Mouse (Mus musculus) forebrain, embryonic 13.5 days (tissue): ENCODE results near the gene Nipsnap3b. TPM values are rescaled to one million over a fixed set of nuclear protein-coding genes. Genes with fewer than 3 reads are reported as not detected.

Experiments
- ATAC-seq: fragments of 200-750 bp; cut with Nextera tagmentation; 2 replicates; pipeline ENCODE4 v1.8.0; 2017
- H3K27ac ChIP-seq: fragments of 300-500 bp; sonication (generic); 2 replicates; pipeline ENCODE4 v1.5.1; 2015; ENCODE audit warnings: inconsistent platforms, mild to moderate bottlenecking, moderate library complexity
- H3K27me3 ChIP-seq: fragments of 300-500 bp; sonication (generic); 2 replicates; pipeline ENCODE4 v1.6.1; 2015; ENCODE audit warnings: mild to moderate bottlenecking, inconsistent platforms
- H3K36me3 ChIP-seq: fragments of 300-500 bp; sonication (generic); 2 replicates; pipeline ENCODE4 v1.6.1; 2015; ENCODE audit warnings: mild to moderate bottlenecking, inconsistent platforms; ENCODE audit not compliant: poor library complexity, severe bottlenecking
- H3K4me1 ChIP-seq: fragments of 300-500 bp; sonication (generic); 2 replicates; pipeline ENCODE4 v1.6.1; 2015; ENCODE audit warnings: inconsistent platforms
- H3K4me2 ChIP-seq: fragments of 300-500 bp; sonication (generic); 2 replicates; pipeline ENCODE4 v1.6.1; 2015; ENCODE audit warnings: inconsistent platforms, mild to moderate bottlenecking, moderate library complexity
- H3K4me3 ChIP-seq: fragments of 300-500 bp; sonication (generic); 2 replicates; pipeline ENCODE4 v1.5.1; 2015; ENCODE audit warnings: mild to moderate bottlenecking, inconsistent platforms
- H3K9ac ChIP-seq: fragments of 300-500 bp; sonication (generic); 2 replicates; pipeline ENCODE4 v1.6.1; 2015; ENCODE audit warnings: mild to moderate bottlenecking, inconsistent platforms
- H3K9me3 ChIP-seq: fragments of 300-500 bp; sonication (generic); replicated peaks from 2 replicates; pipeline ENCODE4 v1.6.1; 2016; ENCODE audit warnings: inconsistent platforms
- WGBS: fragments of 180-500 bp; shearing (Covaris S2); methylation state at CpG from one replicate; pipeline ENCODE4 v1.1.7; 2015; 5-methylcytosine and 5-hydroxymethylcytosine counted together
- polyA plus RNA-seq: library from polyadenylated mRNA; unstranded; fragments of >200 nt; fragmentation: Nextera tagmentation; extraction: Ambion mirVana; gene quantifications from 2 replicates; pipeline ENCODE4 v1.2.1, GENCODE M21; 2015

Gene Nipsnap3b
- 131 and 134 TPM in 2 replicates for polyA plus RNA-seq

- WGBS: under 1% methylated on average over 62 of the region's 63 CpGs
- Histone ChIP-seq H3K9ac (peak within 1 kb of the TSS; percentile 72), H3K4me1 (no peaks in the 10 kb centered on the region), H3K4me2 (peak within 1 kb of the TSS; percentile 64), H3K27me3 (no peaks in the 10 kb centered on the region), H3K36me3 (peaks cover 23% of the 10 kb centered on the region), H3K27ac (peak within 1 kb of the TSS; percentile 78), H3K4me3 (peak within 1 kb of the TSS; percentile 73), H3K9me3 (peaks cover 9% of the 10 kb centered on the region)
- peak; percentile 96 for ATAC-seq
These were observed at the start of gene Nipsnap3b for GRCm38 (mm10) chr4:53011732-53012361. Gene Nipsnap3b, plus strand, starts transcription at chr4:53011880.

GRCm38 (mm10) chr4:52964247-52964646 lies 47.4 kb upstream of the Nipsnap3b start, which contains the start of gene Olfr270:
Gene Olfr270, plus strand, starts transcription at chr4:52964547.
- no peaks in the 10 kb centered on the region for H3K36me3 ChIP-seq
- H3K9me3 ChIP-seq: no peaks in the 10 kb centered on the region
- no peaks in the 10 kb centered on the region for H3K4me1 ChIP-seq
- ATAC-seq: no peak
- H3K9ac ChIP-seq: no peak within 1 kb of the TSS
- H3K27me3 ChIP-seq: no peaks in the 10 kb centered on the region
- H3K4me2 ChIP-seq: no peak within 1 kb of the TSS
- no peak within 1 kb of the TSS for H3K27ac ChIP-seq
- no peak within 1 kb of the TSS for H3K4me3 ChIP-seq

- Histone ChIP-seq H3K9ac (no peak overlapping the region), H3K27ac (no peak overlapping the region), H3K27me3 (no peaks in the 10 kb centered on the region), H3K4me3 (no peak overlapping the region), H3K9me3 (no peaks in the 10 kb centered on the region), H3K4me2 (no peak overlapping the region), H3K4me1 (no peaks in the 10 kb centered on the region), H3K36me3 (no peaks in the 10 kb centered on the region)
- WGBS: 82% methylated on average over 2 of the region's 2 CpGs
- peak; percentile 77; the same call in 1 of the 2 replicates for ATAC-seq
These were observed 26.5 kb upstream of the Nipsnap3b start for GRCm38 (mm10) chr4:52985216-52985615.

- Histone ChIP-seq H3K27ac (no peak overlapping the region), H3K36me3 (no peaks in the 10 kb centered on the region), H3K4me3 (no peak overlapping the region), H3K27me3 (no peaks in the 10 kb centered on the region), H3K4me2 (no peak overlapping the region), H3K9ac (no peak overlapping the region), H3K9me3 (no peaks in the 10 kb centered on the region), H3K4me1 (no peaks in the 10 kb centered on the region)
- WGBS: 88% methylated on average over 2 of the region's 2 CpGs
- ATAC-seq: no peak
These were observed 25.4 kb upstream of the Nipsnap3b start for GRCm38 (mm10) chr4:52986266-52986665.

GRCm38 (mm10) chr4:52989248-52989647 lies 22.4 kb upstream of the Nipsnap3b start, which contains the start of gene Nipsnap3a:
Gene Nipsnap3a, plus strand, starts transcription at chr4:52989272.
- no peaks in the 10 kb centered on the region for H3K9me3 ChIP-seq
- WGBS: 24% methylated on average over 12 of the region's 12 CpGs

GRCm38 (mm10) chr4:52999449-52999848 lies 12.2 kb upstream of the Nipsnap3b start:
- WGBS: 94% methylated on average over 6 of the region's 6 CpGs
- no peaks in the 10 kb centered on the region for H3K4me1 ChIP-seq
- H3K27ac ChIP-seq: no peak overlapping the region
- H3K9ac ChIP-seq: no peak overlapping the region
- no peak for ATAC-seq
- no peaks in the 10 kb centered on the region for H3K36me3 ChIP-seq
- H3K4me2 ChIP-seq: no peak overlapping the region
- H3K27me3 ChIP-seq: no peaks in the 10 kb centered on the region
- H3K9me3 ChIP-seq: no peaks in the 10 kb centered on the region
- no peak overlapping the region for H3K4me3 ChIP-seq

More at GRCm38 (mm10) chr4:52989248-52989647, 22.4 kb upstream of the Nipsnap3b start, which contains the start of gene Nipsnap3a:
- H3K27ac ChIP-seq: no peak within 1 kb of the TSS
- H3K27me3 ChIP-seq: no peaks in the 10 kb centered on the region
- H3K4me2 ChIP-seq: peak within 1 kb of the TSS; percentile 47
- H3K9ac ChIP-seq: peak within 1 kb of the TSS; percentile 26; the same call in 1 of the 2 replicates
- ATAC-seq: peak; percentile 57; the same call in 1 of the 2 replicates
- no peaks in the 10 kb centered on the region for H3K36me3 ChIP-seq
- H3K4me1 ChIP-seq: no peaks in the 10 kb centered on the region
- peak within 1 kb of the TSS; percentile 21 for H3K4me3 ChIP-seq

GRCm38 (mm10) chr4:53000154-53000553 lies 11.5 kb upstream of the Nipsnap3b start:
- H3K27me3 ChIP-seq: no peaks in the 10 kb centered on the region
- H3K4me3 ChIP-seq: no peak overlapping the region
- WGBS: 86% methylated on average over 8 of the region's 8 CpGs
- H3K4me1 ChIP-seq: no peaks in the 10 kb centered on the region
- no peaks in the 10 kb centered on the region for H3K36me3 ChIP-seq
- no peak for ATAC-seq
- no peak overlapping the region for H3K4me2 ChIP-seq
- H3K27ac ChIP-seq: no peak overlapping the region
- no peaks in the 10 kb centered on the region for H3K9me3 ChIP-seq
- H3K9ac ChIP-seq: no peak overlapping the region

GRCm38 (mm10) chr4:53009183-53009582 lies 2.5 kb upstream of the Nipsnap3b start:
- H3K4me1 ChIP-seq: no peaks in the 10 kb centered on the region
- no peaks in the 10 kb centered on the region for H3K9me3 ChIP-seq
- H3K27ac ChIP-seq: no peak overlapping the region
- H3K9ac ChIP-seq: no peak overlapping the region
- no peak for ATAC-seq
- 77% methylated on average over 4 of the region's 4 CpGs for WGBS
- H3K36me3 ChIP-seq: 0 out of 2 replicates have a peak, but pooled peaks cover 2% of the 10 kb centered on the region
- no peak overlapping the region for H3K4me3 ChIP-seq
- no peaks in the 10 kb centered on the region for H3K27me3 ChIP-seq
- no peak overlapping the region for H3K4me2 ChIP-seq

GRCm38 (mm10) chr4:53009871-53010270 lies 1.8 kb upstream of the Nipsnap3b start:
- Histone ChIP-seq H3K9ac (no peak overlapping the region), H3K4me1 (no peaks in the 10 kb centered on the region)

GRCm38 (mm10) chr4:53014421-53014820 lies 2.7 kb downstream of the Nipsnap3b start:
- 93% methylated on average over 7 of the region's 7 CpGs for WGBS
- no peak overlapping the region for H3K9ac ChIP-seq

More at GRCm38 (mm10) chr4:53009871-53010270, 1.8 kb upstream of the Nipsnap3b start:
- ATAC-seq: no peak
- H3K27ac ChIP-seq: no peak overlapping the region
- H3K4me2 ChIP-seq: no peak overlapping the region
- peaks cover 7% of the 10 kb centered on the region for H3K36me3 ChIP-seq
- H3K9me3 ChIP-seq: no peaks in the 10 kb centered on the region
- H3K27me3 ChIP-seq: no peaks in the 10 kb centered on the region
- H3K4me3 ChIP-seq: no peak overlapping the region
- 95% methylated on average over 4 of the region's 4 CpGs for WGBS

GRCm38 (mm10) chr4:53015024-53015423 lies 3.3 kb downstream of the Nipsnap3b start:
- H3K36me3 ChIP-seq: peaks cover 48% of the 10 kb centered on the region
- H3K4me3 ChIP-seq: no peak overlapping the region
- no peak for ATAC-seq
- H3K4me1 ChIP-seq: no peaks in the 10 kb centered on the region
- no peaks in the 10 kb centered on the region for H3K27me3 ChIP-seq
- H3K4me2 ChIP-seq: no peak overlapping the region
- H3K9me3 ChIP-seq: peaks cover 12% of the 10 kb centered on the region
- WGBS: 97% methylated on average over 3 of the region's 3 CpGs
- H3K27ac ChIP-seq: no peak overlapping the region
- no peak overlapping the region for H3K9ac ChIP-seq

More at GRCm38 (mm10) chr4:53014421-53014820, 2.7 kb downstream of the Nipsnap3b start:
- Histone ChIP-seq H3K9me3 (peaks cover 12% of the 10 kb centered on the region), H3K4me2 (no peak overlapping the region), H3K27me3 (no peaks in the 10 kb centered on the region), H3K36me3 (peaks cover 42% of the 10 kb centered on the region), H3K27ac (no peak overlapping the region), H3K4me3 (no peak overlapping the region), H3K4me1 (no peaks in the 10 kb centered on the region)
- ATAC-seq: no peak

- peaks cover 12% of the 10 kb centered on the region for H3K9me3 ChIP-seq
- no peak overlapping the region for H3K9ac ChIP-seq
- WGBS: 94% methylated on average over 1 of the region's 1 CpGs
- no peaks in the 10 kb centered on the region for H3K27me3 ChIP-seq
- H3K4me1 ChIP-seq: no peaks in the 10 kb centered on the region
- H3K27ac ChIP-seq: no peak overlapping the region
- H3K4me3 ChIP-seq: no peak overlapping the region
- ATAC-seq: no peak
- no peak overlapping the region for H3K4me2 ChIP-seq
- peaks cover 71% of the 10 kb centered on the region for H3K36me3 ChIP-seq
These were observed 6.7 kb downstream of the Nipsnap3b start for GRCm38 (mm10) chr4:53018392-53018791.
